Mouse (Mus musculus): ENCODE data around the gene Creb3.

GRCm38 (mm10) chr4:43579256-43579655, 17.1 kb downstream of the Creb3 start:
- no peak for TF ChIP-seq CTCF (conservative IDR thresholded peaks at IDR 0.05; ENCODE audit: insufficient read depth, insufficient read length, low read depth, low read length)
- no peak for TF ChIP-seq POLR2A (IDR thresholded peaks at IDR 0.05; ENCODE audit: low read depth, low read length)
